9 mouse cellular contexts compared by ENCODE assay signal in the genomic region with DNA sequence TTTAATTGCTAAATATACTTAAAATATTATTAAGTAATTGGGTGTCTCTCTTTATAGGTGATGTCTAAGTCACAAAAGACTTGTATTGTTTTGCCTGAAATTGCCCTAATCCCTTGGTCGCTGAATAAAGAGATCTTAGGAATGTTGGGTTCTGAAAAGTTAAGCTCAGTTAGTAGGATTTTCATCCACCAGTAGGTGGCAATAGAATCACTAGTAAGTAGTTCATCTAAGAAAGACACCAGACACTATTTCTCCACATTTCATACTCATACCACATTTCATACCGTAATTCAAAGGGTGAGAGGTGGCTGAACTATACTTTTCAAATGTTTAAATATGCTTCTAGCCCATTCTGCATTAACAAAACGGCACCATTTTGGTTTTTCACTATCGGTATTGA. TPM values are rescaled to one million over a fixed set of nuclear protein-coding genes. Genes with fewer than 3 reads are reported as not detected.
A peak's percentile ranks its signal among the peaks of the same experiment; 100 is the strongest.
DNase-seq lines count a peak whose midpoint lies in the region; ATAC-seq and TF ChIP-seq lines count a peak whose summit lies in the region.
"Had no signal": no experiment of that assay in that cellular context is flagged by ENCODE, and none has a peak within 500 bp of the region (broad histone marks: within the 10 kb centered on the region; RNA-seq: fewer than 3 reads in every experiment).

No protein-coding gene starts in this region.

- TF ChIP-seq EP300 in heart, adult 2 months (IDR thresholded peaks at IDR 0.05; ENCODE audit: insufficient read depth, low read depth, low read length) = no peak
- TF ChIP-seq EP300 in liver, embryonic 14.5 days (IDR thresholded peaks at IDR 0.05; ENCODE audit: low read depth) = no peak

- DNase-seq in heart, adult 2 months = no peak
- peak in 1 of 3 experiments; percentile 0 for DNase-seq in liver, embryonic 14.5 days (ENCODE audit: low read depth in 3 of 3, low spot score in 3 of 3)
- no peak for DNase-seq in liver
- peak; percentile 43 for DNase-seq in brain, embryonic 18.5 days (ENCODE audit: low read depth, low spot score)
- DNase-seq in midbrain, postnatal 0 days (ENCODE audit: low spot score) = peak; percentile 85
- DNase-seq in right cerebral cortex, postnatal 10 days (ENCODE audit: low spot score in 2 of 2) = no peak
- DNase-seq in urinary bladder, adult 18-20 months (ENCODE audit: low spot score in 2 of 2) = no peak
- DNase-seq: lung, postnatal 14 days had no signal

- no peaks in the 10 kb centered on the region for H3K27me3 ChIP-seq in heart, adult 2 months (ENCODE audit: control insufficient read depth, insufficient read depth, low read length)
- no peaks in the 10 kb centered on the region for H3K27me3 ChIP-seq in heart, embryonic 12.5 days (replicated peaks)
- no peaks in the 10 kb centered on the region for H3K27me3 ChIP-seq in liver, embryonic 14.5 days (ENCODE audit: control insufficient read depth, insufficient read depth, low read length)
- H3K27me3 ChIP-seq in midbrain, postnatal 0 days (ENCODE audit: insufficient read depth, low read length) = no peaks in the 10 kb centered on the region

- H3K79me2 ChIP-seq in heart, adult 2 months (replicated peaks; ENCODE audit: control insufficient read depth, insufficient read depth, low read length) = no peaks in the 10 kb centered on the region

- no peak for TF ChIP-seq POLR2A in heart, adult 2 months (IDR thresholded peaks at IDR 0.05; ENCODE audit: insufficient read depth, low read depth, low read length)

- H3K4me3 ChIP-seq in heart, adult 2 months = no peak overlapping the region
- H3K4me3 ChIP-seq in heart, embryonic 12.5 days = no peak overlapping the region
- H3K4me3 ChIP-seq in liver, embryonic 14.5 days (ENCODE audit: insufficient read depth in 1 of 2, low read depth in 2 of 2, low read length in 2 of 2) = no peak overlapping the region
- H3K4me3 ChIP-seq in midbrain, postnatal 0 days (ENCODE audit: low read depth, low read length) = no peak overlapping the region

- TF ChIP-seq CTCF in heart, adult 2 months (IDR thresholded peaks at IDR 0.05) = peak; percentile 73
- TF ChIP-seq CTCF in liver, embryonic 14.5 days (IDR thresholded peaks at IDR 0.05; ENCODE audit: low read depth) = peak; percentile 10; the same call in 1 of the 2 replicates
- TF ChIP-seq CTCF in midbrain, postnatal 0 days (IDR thresholded peaks at IDR 0.05) = peak; percentile 83

- no peaks in the 10 kb centered on the region for H3K4me1 ChIP-seq in heart, adult 2 months (ENCODE audit: control insufficient read depth, insufficient read depth, low read length)
- peaks cover 2% of the 10 kb centered on the region; the same call in 1 of the 2 replicates for H3K4me1 ChIP-seq in heart, embryonic 12.5 days (replicated peaks)
- no peaks in the 10 kb centered on the region for H3K4me1 ChIP-seq in liver, embryonic 14.5 days (replicated peaks; ENCODE audit: control insufficient read depth in 2 of 2, insufficient read depth in 2 of 2, low read length in 1 of 2)
- no peaks in the 10 kb centered on the region for H3K4me1 ChIP-seq in midbrain, postnatal 0 days (ENCODE audit: insufficient read depth, low read length)

- no peak overlapping the region for H3K4me2 ChIP-seq in heart, embryonic 12.5 days
- no peak overlapping the region for H3K4me2 ChIP-seq in liver, embryonic 14.5 days (ENCODE audit: low read depth)
- no peak overlapping the region for H3K4me2 ChIP-seq in midbrain, postnatal 0 days (ENCODE audit: low read depth, low read length, poor library complexity, severe bottlenecking)

- no peaks in the 10 kb centered on the region for H3K36me3 ChIP-seq in heart, adult 2 months (ENCODE audit: control insufficient read depth, insufficient read depth, low read length)
- no peaks in the 10 kb centered on the region for H3K36me3 ChIP-seq in heart, embryonic 12.5 days
- H3K36me3 ChIP-seq in liver, embryonic 14.5 days (replicated peaks; ENCODE audit: control insufficient read depth, insufficient read depth, low read depth) = no peaks in the 10 kb centered on the region
- H3K36me3 ChIP-seq in midbrain, postnatal 0 days (ENCODE audit: insufficient read depth, low read length) = no peaks in the 10 kb centered on the region

- 38% methylated on average over 4 of the region's 4 CpGs for WGBS in heart, adult 2 months
- 43% methylated on average over 4 of the region's 4 CpGs for WGBS in heart, embryonic 12.5 days
- 39% methylated on average over 4 of the region's 4 CpGs for WGBS in liver, embryonic 14.5 days (ENCODE audit: insufficient replicate concordance)
- WGBS in midbrain, postnatal 0 days = 43% methylated on average over 4 of the region's 4 CpGs

- no peaks in the 10 kb centered on the region for H3K9me3 ChIP-seq in heart, embryonic 12.5 days (replicated peaks)
- H3K9me3 ChIP-seq in liver, embryonic 14.5 days (ENCODE audit: control insufficient read depth, low read length) = no peaks in the 10 kb centered on the region
- H3K9me3 ChIP-seq in midbrain, postnatal 0 days (ENCODE audit: low read length) = no peaks in the 10 kb centered on the region

- H3K9ac ChIP-seq in heart, adult 2 months (ENCODE audit: low read depth, low read length) = no peak overlapping the region
- H3K9ac ChIP-seq in heart, embryonic 12.5 days = no peak overlapping the region
- no peak overlapping the region for H3K9ac ChIP-seq in liver, embryonic 14.5 days (replicated peaks)
- H3K9ac ChIP-seq in midbrain, postnatal 0 days (replicated peaks; ENCODE audit: low read length, poor library complexity, severe bottlenecking) = no peak overlapping the region

- no peak for ATAC-seq in heart, embryonic 12.5 days (ENCODE audit: insufficient number of reproducible peaks, low FRiP score)
- ATAC-seq in liver, embryonic 14.5 days (ENCODE audit: insufficient read depth) = no peak
- ATAC-seq in midbrain, postnatal 0 days (ENCODE audit: low FRiP score) = no peak

- no peak overlapping the region for H3K27ac ChIP-seq in heart, adult 2 months
- H3K27ac ChIP-seq in heart, embryonic 12.5 days (ENCODE audit: poor library complexity, severe bottlenecking) = no peak overlapping the region
- no peak overlapping the region for H3K27ac ChIP-seq in liver, embryonic 14.5 days
- no peak overlapping the region for H3K27ac ChIP-seq in midbrain, postnatal 0 days (ENCODE audit: low read depth, low read length)

- intact Hi-C loops in heart, adult 2 months (cut with DNase I) = loop anchor here (1.0 to 10.0 kb wide), 2 partner anchors 318 to 391 kb away; no protein-coding TSS in a partner anchor

RNA-seq across cellular contexts. Expression of a gene that starts 57.8 kb away (rescaled TPM):
- total RNA-seq in heart, adult 2 months (2021) = not detected
- not detected in 2 replicates for polyA plus RNA-seq in heart, adult 2 months (2012; rRNA removed)
- not detected in 2 replicates for polyA plus RNA-seq in heart, embryonic 12.5 days (2016; fragmentation: Nextera tagmentation; extraction: Ambion mirVana)
- not detected in 2 replicates for polyA plus RNA-seq in liver, embryonic 14.5 days (2012; rRNA removed)
- not detected in 2 replicates for polyA plus RNA-seq in liver, embryonic 14.5 days (2014; fragmentation: Nextera tagmentation; extraction: Ambion mirVana)
- total RNA-seq in midbrain, postnatal 0 days (2014; rRNA removed) = 0.27 and 0.33 TPM in 2 replicates
- polyA plus RNA-seq in midbrain, postnatal 0 days (2015; fragmentation: Nextera tagmentation; extraction: Ambion mirVana) = 0.39 and 0.58 TPM in 2 replicates

Comparison
In these comparisons a context has a peak if more than half of its experiments do, and no peak if none do; other contexts are left out.
1. DNase-seq: peak in brain, embryonic 18.5 days (single experiment) and midbrain, postnatal 0 days (single experiment); none in heart, adult 2 months (0 of 2), liver (single experiment), right cerebral cortex, postnatal 10 days (0 of 2) and urinary bladder, adult 18-20 months (0 of 2).
2. CTCF ChIP-seq: peak in every context shown above with its lines; median percentile 83 in midbrain, postnatal 0 days; 73 in heart, adult 2 months; 10 in liver, embryonic 14.5 days.